Mouse (Mus musculus) megakaryocyte, embryonic 14.5 days (primary cell): Measurements from ENCODE around the gene Kcnrg. TPM values are rescaled to one million over a fixed set of nuclear protein-coding genes. Genes with fewer than 3 reads are reported as not detected.

ENCODE experiments used
- H3K27me3 ChIP-seq: replicated peaks from 2 replicates; pipeline ENCODE3; 2012; ENCODE audit warnings: inconsistent platforms
- H3K36me3 ChIP-seq: replicated peaks from 2 replicates; pipeline ENCODE3; 2012; ENCODE audit warnings: low read length, inconsistent platforms, mixed read lengths
- H3K4me1 ChIP-seq: 2 replicates; pipeline ENCODE4 v1.6.1; 2012; ENCODE audit warnings: inconsistent platforms
- H3K4me3 ChIP-seq: replicated peaks from 2 replicates; pipeline ENCODE3; 2012; ENCODE audit warnings: moderate library complexity, mild to moderate bottlenecking, inconsistent platforms
- H3K9me3 ChIP-seq: 2 replicates; pipeline ENCODE4 v1.6.1; 2012; ENCODE audit warnings: inconsistent platforms
- FLI1 ChIP-seq: IDR thresholded peaks from 2 replicates; pipeline ENCODE4 v1.6.1; 2012; ENCODE audit warnings: low read length, inconsistent platforms, mixed read lengths
- GATA1 ChIP-seq: IDR thresholded peaks from 3 replicates; pipeline ENCODE4 v1.6.1; 2012; ENCODE audit warnings: mixed read lengths, low read length, inconsistent platforms, borderline replicate concordance
- polyA plus RNA-seq: library from polyadenylated mRNA; stranded (reverse); fragments of >175 nt; gene quantifications from 2 replicates; pipeline ENCODE4 v1.2.3, GENCODE M21; 2012; ENCODE audit warnings: low replicate concordance; ENCODE audit not compliant: insufficient read depth

Gene Kcnrg
- polyA plus RNA-seq, 1 experiment = not detected

GRCm38 (mm10) chr14:61635969-61636368 is 28.7 kb downstream of the Kcnrg start:
- Histone ChIP-seq H3K4me1 (peaks cover 3% of the 10 kb centered on the region; the same call in 1 of the 2 replicates), H3K27me3 (no peaks in the 10 kb centered on the region), H3K4me3 (no peak overlapping the region), H3K9me3 (no peaks in the 10 kb centered on the region), H3K36me3 (peaks cover 50% of the 10 kb centered on the region)
- TF ChIP-seq FLI1 (no peak), GATA1 (no peak)

DNA sequence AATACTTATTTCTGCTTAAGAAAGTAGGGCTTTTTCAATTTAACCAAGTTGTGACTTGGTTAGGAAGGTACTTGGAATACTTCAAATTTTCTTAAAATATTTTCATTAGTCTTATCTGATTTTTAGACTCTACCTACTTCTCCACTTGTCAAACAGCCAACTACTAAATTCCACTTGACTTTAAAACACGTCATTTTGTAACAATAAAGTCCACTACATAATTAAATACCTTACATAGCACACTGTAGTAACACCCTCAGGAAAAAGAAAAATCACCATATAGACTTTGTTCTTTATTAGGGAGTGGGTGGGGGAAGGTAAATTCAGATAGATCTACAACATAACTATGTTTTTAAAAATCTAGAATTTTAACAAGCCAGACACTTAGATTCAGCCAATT is 35.4 kb downstream of the Kcnrg start:
- Histone ChIP-seq H3K36me3 (peaks cover 2% of the 10 kb centered on the region), H3K4me1 (peaks cover 3% of the 10 kb centered on the region; the same call in 1 of the 2 replicates), H3K9me3 (no peaks in the 10 kb centered on the region), H3K4me3 (no peak overlapping the region), H3K27me3 (no peaks in the 10 kb centered on the region)
- TF ChIP-seq FLI1 (no peak), GATA1 (no peak)

GRCm38 (mm10) chr14:61645547-61645946 is 38.3 kb downstream of the Kcnrg start:
- Histone ChIP-seq H3K9me3 (no peaks in the 10 kb centered on the region), H3K4me3 (peak overlapping the region; percentile 73), H3K27me3 (no peaks in the 10 kb centered on the region), H3K4me1 (peaks cover 15% of the 10 kb centered on the region), H3K36me3 (no peaks in the 10 kb centered on the region)
- TF ChIP-seq FLI1 (no peak), GATA1 (no peak)

- TF ChIP-seq GATA1 = no peak
- TF ChIP-seq FLI1 = no peak
- H3K4me1 ChIP-seq = peaks cover 31% of the 10 kb centered on the region
- no peaks in the 10 kb centered on the region for H3K27me3 ChIP-seq
- no peaks in the 10 kb centered on the region for H3K9me3 ChIP-seq
- peak overlapping the region; percentile 92 for H3K4me3 ChIP-seq
- H3K36me3 ChIP-seq = no peaks in the 10 kb centered on the region
Observed at GRCm38 (mm10) chr14:61647182-61647880, 40.1 kb downstream of the Kcnrg start.

- Histone ChIP-seq H3K36me3 (no peaks in the 10 kb centered on the region), H3K4me3 (peak overlapping the region; percentile 92), H3K9me3 (no peaks in the 10 kb centered on the region), H3K4me1 (peaks cover 39% of the 10 kb centered on the region), H3K27me3 (no peaks in the 10 kb centered on the region)
- TF ChIP-seq GATA1 (no peak), FLI1 (no peak)
Observed at GRCm38 (mm10) chr14:61647881-61648684, 40.8 kb downstream of the Kcnrg start.

DNA sequence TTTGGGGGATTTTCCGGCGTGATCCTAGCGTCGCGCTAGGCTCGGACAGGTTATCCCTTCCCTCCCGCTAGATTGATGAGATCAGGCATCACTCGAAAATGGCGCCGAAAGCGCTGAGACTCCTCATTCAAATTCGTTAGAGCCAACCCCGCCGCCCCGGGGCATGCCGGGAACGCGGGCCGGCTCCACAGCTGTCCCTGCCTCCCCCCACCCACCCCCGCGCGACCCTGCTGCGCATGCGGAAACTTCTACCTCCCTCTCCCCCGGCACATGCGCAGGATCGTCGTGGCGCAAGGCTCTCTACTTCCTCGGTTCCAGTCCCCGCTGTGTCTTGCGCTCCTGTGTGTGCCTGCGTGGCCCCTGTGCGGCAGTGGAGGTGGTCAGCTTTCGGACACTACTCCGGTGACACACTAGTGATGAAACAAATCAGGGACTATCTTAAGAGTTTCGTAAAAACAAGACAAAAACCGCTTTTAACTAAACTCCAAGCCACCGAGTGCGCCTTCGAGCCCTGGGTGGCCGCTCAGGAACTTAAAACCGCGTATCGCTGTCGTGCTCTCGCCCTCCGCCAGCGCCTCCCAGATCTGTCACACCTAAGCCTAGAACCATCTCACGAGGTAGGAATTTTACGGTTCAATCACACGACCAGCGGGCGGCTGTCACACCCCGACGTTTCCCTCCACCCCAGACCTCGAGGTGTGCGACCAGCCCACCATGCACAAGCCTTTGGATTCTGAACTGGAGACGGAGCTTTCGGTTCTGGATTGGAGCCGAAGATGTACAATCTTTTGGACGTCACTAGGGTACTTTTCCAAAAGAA is 41.6 kb downstream of the Kcnrg start:
- H3K9me3 ChIP-seq = no peaks in the 10 kb centered on the region
- H3K27me3 ChIP-seq = no peaks in the 10 kb centered on the region
- H3K4me3 ChIP-seq = peak overlapping the region; percentile 92
- no peaks in the 10 kb centered on the region for H3K36me3 ChIP-seq
- TF ChIP-seq GATA1 = no peak
- H3K4me1 ChIP-seq = peaks cover 40% of the 10 kb centered on the region

DNA sequence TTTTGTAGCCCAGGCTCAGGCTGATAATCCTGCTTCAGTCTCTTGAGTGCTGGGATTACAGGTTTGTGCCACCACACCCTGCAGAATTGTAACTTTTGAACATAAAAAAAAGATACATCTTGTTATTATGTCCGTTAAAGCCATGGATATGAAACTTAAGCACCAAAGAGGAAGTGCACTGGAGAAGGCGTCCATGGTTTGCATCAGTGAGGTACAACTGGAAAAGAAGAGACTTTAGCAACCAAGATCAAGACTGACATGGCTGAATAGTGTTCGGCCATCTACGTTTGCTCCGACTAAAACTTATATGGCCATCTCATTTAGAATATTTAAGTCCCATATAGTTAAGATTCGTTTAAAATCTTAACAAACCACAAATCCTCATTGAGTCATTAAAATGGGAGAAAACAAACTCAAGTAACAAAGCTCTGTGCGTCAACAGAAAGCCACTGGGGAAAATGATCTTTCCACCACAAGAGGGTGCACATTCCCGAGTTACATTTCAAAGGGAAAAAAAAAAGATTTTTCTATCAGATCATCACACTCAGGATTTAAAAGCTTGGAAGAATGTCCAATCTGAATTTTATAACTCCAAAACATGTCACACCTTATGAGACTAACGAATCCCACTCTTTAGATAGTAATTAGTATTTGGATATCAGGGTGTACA is 43.2 kb downstream of the Kcnrg start:
- Histone ChIP-seq H3K4me1 (peaks cover 40% of the 10 kb centered on the region), H3K9me3 (no peaks in the 10 kb centered on the region), H3K4me3 (peak overlapping the region; percentile 66), H3K36me3 (no peaks in the 10 kb centered on the region), H3K27me3 (no peaks in the 10 kb centered on the region)
- TF ChIP-seq GATA1 (no peak), FLI1 (no peak)

DNA sequence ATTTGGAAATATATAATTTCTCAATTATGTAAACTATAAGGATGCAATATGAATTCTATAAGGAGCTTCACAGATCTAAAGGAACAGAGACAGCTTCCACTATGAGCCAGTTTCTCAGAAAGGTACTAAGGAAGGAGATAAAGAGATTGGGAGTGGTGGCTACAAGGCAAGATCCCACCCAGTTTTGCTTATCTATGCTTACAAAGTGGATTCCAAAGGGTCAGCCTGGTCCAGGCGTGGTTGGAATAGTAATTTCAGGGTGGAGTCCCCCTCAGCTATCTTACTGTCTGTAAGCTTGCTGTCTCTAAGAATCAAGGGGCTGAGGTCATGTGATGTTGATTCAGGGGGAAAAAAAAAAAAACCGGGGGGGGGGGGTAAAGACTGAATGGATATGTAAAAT is 49.2 kb downstream of the Kcnrg start:
- Histone ChIP-seq H3K36me3 (no peaks in the 10 kb centered on the region), H3K4me1 (peaks cover 33% of the 10 kb centered on the region), H3K9me3 (no peaks in the 10 kb centered on the region), H3K27me3 (no peaks in the 10 kb centered on the region), H3K4me3 (no peak overlapping the region)
- TF ChIP-seq GATA1 = no peak
- no peak for TF ChIP-seq FLI1

DNA sequence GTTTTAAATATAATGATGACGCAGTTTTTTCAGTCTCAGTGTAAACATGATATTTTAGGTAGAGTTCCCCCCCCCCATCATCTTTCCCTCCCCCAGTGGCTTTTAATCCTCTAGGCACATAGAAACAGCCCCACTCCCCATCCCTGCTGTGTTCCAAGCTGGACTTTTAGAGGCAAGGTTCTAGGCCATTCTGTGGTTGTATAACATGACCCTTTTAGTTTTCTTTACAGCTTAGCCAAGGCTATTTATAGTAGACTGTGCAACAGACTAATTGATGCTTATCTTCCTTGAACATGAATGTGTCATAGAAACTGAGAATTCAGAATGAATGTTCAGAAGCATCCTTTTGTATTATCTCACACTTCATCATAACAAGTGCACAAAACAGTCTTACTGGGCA is 54.2 kb downstream of the Kcnrg start:
- peaks cover 26% of the 10 kb centered on the region for H3K4me1 ChIP-seq
- no peak for TF ChIP-seq FLI1
- TF ChIP-seq GATA1 = no peak
- no peak overlapping the region for H3K4me3 ChIP-seq
- peaks cover 7% of the 10 kb centered on the region for H3K36me3 ChIP-seq
- H3K27me3 ChIP-seq = no peaks in the 10 kb centered on the region
- H3K9me3 ChIP-seq = no peaks in the 10 kb centered on the region
